ENCODE assay signal across 21 mouse cellular contexts in genomic region chr1:153700448-153701063, GRCm38 (mm10). TPM values are rescaled to one million over a fixed set of nuclear protein-coding genes. Genes with fewer than 3 reads are reported as not detected.
DNase-seq lines count a peak whose midpoint lies in the region; ATAC-seq lines count a peak whose summit lies in the region.
"Had no signal": no experiment of that assay in that cellular context is flagged by ENCODE, and none has a peak within 500 bp of the region (broad histone marks: within the 10 kb centered on the region; RNA-seq: fewer than 3 reads in every experiment).

No protein-coding gene starts in this region.

- intact Hi-C loops in left cerebral cortex, postnatal 25 days (cut with DNase I): no loop called here

- 64% methylated on average over 11 of the region's 11 CpGs for WGBS in embryonic facial prominence, embryonic 14.5 days
- WGBS in embryonic facial prominence, embryonic 10.5 days: 84% methylated on average over 11 of the region's 11 CpGs

- H3K4me2 ChIP-seq in embryonic facial prominence, embryonic 14.5 days (ENCODE audit: low read depth, low read length): no peak overlapping the region
- H3K4me2 ChIP-seq: hindbrain, embryonic 12.5 days; kidney, embryonic 15.5 days; liver, embryonic 11.5 days; neural tube, embryonic 12.5 days had no signal

- no peaks in the 10 kb centered on the region for H3K27me3 ChIP-seq in embryonic facial prominence, embryonic 14.5 days (replicated peaks; ENCODE audit: control insufficient read depth, insufficient read depth, low read length)
- peaks cover 15% of the 10 kb centered on the region; the same call in 1 of the 2 replicates for H3K27me3 ChIP-seq in embryonic facial prominence, embryonic 10.5 days (replicated peaks; ENCODE audit: low read depth, poor library complexity, severe bottlenecking)
- no peaks in the 10 kb centered on the region for H3K27me3 ChIP-seq in splenic B cell, adult 2 months (ENCODE audit: control insufficient read depth, insufficient read depth, low read length, poor library complexity, severe bottlenecking)
- H3K27me3 ChIP-seq: hindbrain, embryonic 12.5 days; neural tube, embryonic 12.5 days had no signal

- no peak overlapping the region for H3K27ac ChIP-seq in embryonic facial prominence, embryonic 14.5 days (replicated peaks; ENCODE audit: low read depth, low read length)
- no peak overlapping the region for H3K27ac ChIP-seq in embryonic facial prominence, embryonic 10.5 days (replicated peaks)
- H3K27ac ChIP-seq: hindbrain, embryonic 12.5 days; kidney, embryonic 15.5 days; layer of hippocampus, adult 2 months; neural tube, embryonic 12.5 days had no signal

- H3K9ac ChIP-seq in embryonic facial prominence, embryonic 14.5 days (ENCODE audit: low read depth, low read length): no peak overlapping the region
- H3K9ac ChIP-seq: hindbrain, embryonic 12.5 days; kidney, embryonic 15.5 days; neural tube, embryonic 12.5 days had no signal

- peaks cover 49% of the 10 kb centered on the region for H3K4me1 ChIP-seq in embryonic facial prominence, embryonic 14.5 days (ENCODE audit: control insufficient read depth, insufficient read depth, low read length)
- peaks cover 70% of the 10 kb centered on the region for H3K4me1 ChIP-seq in embryonic facial prominence, embryonic 10.5 days

- 0 out of 2 replicates have a peak, but pooled peaks have one; percentile 17 for ATAC-seq in embryonic facial prominence, embryonic 14.5 days (ENCODE audit: low read depth)
- peak; percentile 23 to 31; a peak in 2 of 4 replicates for ATAC-seq in hematopoietic stem cell, adult 5-6 weeks (replicated peaks in 1 of 2; ENCODE audit: insufficient read depth in 1 of 2, low FRiP score in 2 of 2, low TSS enrichment in 1 of 2, low read depth in 1 of 2, poor library complexity in 2 of 2, severe bottlenecking in 2 of 2)
- no peak for ATAC-seq in erythroblast, adult 5-6 weeks (replicated peaks; ENCODE audit: low FRiP score, poor library complexity, severe bottlenecking)
- ATAC-seq: midbrain, embryonic 16.5 days had no signal

- H3K4me3 ChIP-seq in embryonic facial prominence, embryonic 14.5 days (ENCODE audit: low read depth, low read length): no peak overlapping the region
- no peak overlapping the region for H3K4me3 ChIP-seq in embryonic facial prominence, embryonic 10.5 days
- H3K4me3 ChIP-seq: hindbrain, embryonic 12.5 days; kidney, embryonic 15.5 days; layer of hippocampus, adult 2 months; megakaryocyte, embryonic 14.5 days; neural tube, embryonic 12.5 days had no signal

- peak; percentile 72 for DNase-seq in embryonic facial prominence, embryonic 14.5 days (ENCODE audit: low spot score)
- no peak for DNase-seq in embryonic facial prominence, embryonic 10.5 days (ENCODE audit: low spot score)
- peak; percentile 56 for DNase-seq in A20 (ENCODE audit: low read depth, low spot score)
- peak; percentile 38 for DNase-seq in splenic B cell, adult 2 months (ENCODE audit: low read depth, low spot score)
- DNase-seq in layer of hippocampus, adult 18-20 months (ENCODE audit: low spot score in 2 of 2): no peak
- no peak for DNase-seq in left cerebral cortex, postnatal 25 days (ENCODE audit: low spot score in 2 of 2)
- DNase-seq: adrenal gland, postnatal 14 days; cerebellum, adult 11-12 months; cerebellum, postnatal 25 days; gastrocnemius, postnatal 10 days; lung, adult 2 months had no signal

- H3K9me3 ChIP-seq in embryonic facial prominence, embryonic 14.5 days (ENCODE audit: control insufficient read depth, low read length): no peaks in the 10 kb centered on the region
- H3K9me3 ChIP-seq in embryonic facial prominence, embryonic 10.5 days: no peaks in the 10 kb centered on the region
- H3K9me3 ChIP-seq: hindbrain, embryonic 12.5 days; kidney, embryonic 15.5 days; megakaryocyte, embryonic 14.5 days; neural tube, embryonic 12.5 days had no signal

- no peaks in the 10 kb centered on the region for H3K36me3 ChIP-seq in embryonic facial prominence, embryonic 14.5 days (ENCODE audit: control insufficient read depth, insufficient read depth, low read length)
- no peaks in the 10 kb centered on the region for H3K36me3 ChIP-seq in embryonic facial prominence, embryonic 10.5 days (replicated peaks)
- no peaks in the 10 kb centered on the region for H3K36me3 ChIP-seq in splenic B cell, adult 2 months (ENCODE audit: control insufficient read depth, insufficient read depth, low read length, poor library complexity, severe bottlenecking)
- H3K36me3 ChIP-seq: hindbrain, embryonic 12.5 days; kidney, embryonic 15.5 days; neural tube, embryonic 12.5 days had no signal

RNA-seq across cellular contexts. Expression of gene Rgs16, which starts 39.6 kb away (rescaled TPM):
- polyA plus RNA-seq in embryonic facial prominence, embryonic 14.5 days (2014; fragmentation: Nextera tagmentation; extraction: Ambion mirVana): 7.6 and 9.3 TPM in 2 replicates
- polyA plus RNA-seq in embryonic facial prominence, embryonic 10.5 days (2016; fragmentation: Nextera tagmentation; extraction: Ambion mirVana): 7.9 and 9.5 TPM in 2 replicates
- 0.45 TPM in 1 of 2 replicates, not detected in the other for total RNA-seq in hematopoietic stem cell, adult 5-6 weeks (2017)
- total RNA-seq in erythroblast, adult 5-6 weeks (2015; ENCODE audit: low replicate concordance): not detected in 2 replicates
- total RNA-seq in erythroblast, adult 5-6 weeks (2017; ENCODE audit: low replicate concordance): 0.56 TPM in 1 of 2 replicates, not detected in the other
- total RNA-seq in layer of hippocampus, adult 18-20 months (2021): 1 to 10 TPM; 6.8 to 6.9 TPM
- 1 to 10 TPM; 7.1 to 8.7 TPM for total RNA-seq in left cerebral cortex, postnatal 25 days (2021)

RNA-seq across cellular contexts. Expression of gene Rgs8, which starts 47.7 kb away (rescaled TPM):
- polyA plus RNA-seq in embryonic facial prominence, embryonic 14.5 days (2014; fragmentation: Nextera tagmentation; extraction: Ambion mirVana): 1.3 and 1.4 TPM in 2 replicates
- 2.3 and 2.6 TPM in 2 replicates for polyA plus RNA-seq in embryonic facial prominence, embryonic 10.5 days (2016; fragmentation: Nextera tagmentation; extraction: Ambion mirVana)
- total RNA-seq in hematopoietic stem cell, adult 5-6 weeks (2017): 0.44 and 3.6 TPM in 2 replicates
- total RNA-seq in erythroblast, adult 5-6 weeks (2015; ENCODE audit: low replicate concordance): not detected in 2 replicates
- total RNA-seq in erythroblast, adult 5-6 weeks (2017; ENCODE audit: low replicate concordance): not detected in 2 replicates
- 10 to 100 TPM; 70.7 to 73.5 TPM for total RNA-seq in layer of hippocampus, adult 18-20 months (2021)
- total RNA-seq in left cerebral cortex, postnatal 25 days (2021): 10 to 100 TPM; 55.9 to 77.4 TPM
- total RNA-seq: heart, adult 8-10 months had no signal

RNA-seq across cellular contexts. Expression of gene Rnasel, which starts 48.7 kb away (rescaled TPM):
- 12.6 and 13.1 TPM in 2 replicates for polyA plus RNA-seq in embryonic facial prominence, embryonic 14.5 days (2014; fragmentation: Nextera tagmentation; extraction: Ambion mirVana)
- 8.0 and 9.5 TPM in 2 replicates for polyA plus RNA-seq in embryonic facial prominence, embryonic 10.5 days (2016; fragmentation: Nextera tagmentation; extraction: Ambion mirVana)
- total RNA-seq in hematopoietic stem cell, adult 5-6 weeks (2017): 76.4 and 117 TPM in 2 replicates
- total RNA-seq in erythroblast, adult 5-6 weeks (2015; ENCODE audit: low replicate concordance): 171 and 180 TPM in 2 replicates
- total RNA-seq in erythroblast, adult 5-6 weeks (2017; ENCODE audit: low replicate concordance): 259 and 394 TPM in 2 replicates
- 1 to 10 TPM; 5.8 to 6.7 TPM for total RNA-seq in layer of hippocampus, adult 18-20 months (2021)
- total RNA-seq in left cerebral cortex, postnatal 25 days (2021): 1 to 10 TPM; 8.8 to 9.3 TPM

Comparison
In these comparisons a context has a peak if more than half of its experiments do, and no peak if none do; other contexts are left out.
1. DNase-seq: peak in embryonic facial prominence, embryonic 14.5 days (single experiment), A20 (single experiment) and splenic B cell, adult 2 months (single experiment); none in embryonic facial prominence, embryonic 10.5 days (single experiment), layer of hippocampus, adult 18-20 months (0 of 2) and left cerebral cortex, postnatal 25 days (0 of 2).
2. RNA of gene Rgs8, which starts 47.7 kb away (total RNA-seq): 55.9 to 77.4 TPM in left cerebral cortex, postnatal 25 days and 70.7 to 73.5 TPM in layer of hippocampus, adult 18-20 months; 0.44 to 3.6 TPM in hematopoietic stem cell, adult 5-6 weeks and not detected in erythroblast, adult 5-6 weeks; every median in the first group is over 10 times any median in the second.